Mouse (Mus musculus): ENCODE results near the gene a. TPM values are rescaled to one million over a fixed set of nuclear protein-coding genes. Genes with fewer than 3 reads are reported as not detected.
A peak's percentile ranks its signal among the peaks of the same experiment; 100 is the strongest.
"Not testable (repeated sequence)": the region's sequence is repeated elsewhere in the genome, so short reads cannot be mapped to it uniquely, and the experiment has no call there.

The a gene
- polyA plus RNA-seq, 1 experiment from 2014 or later = 5.3 TPM

- DNase-seq (ENCODE audit: low spot score) (peak; percentile 99), ATAC-seq (ENCODE audit: low read depth) (peak; percentile 97)
- Histone ChIP-seq H3K4me3 (ENCODE audit: low read depth, low read length) (peak within 1 kb of the TSS; percentile 94), H3K27ac (replicated peaks; ENCODE audit: low read depth, low read length) (peak within 1 kb of the TSS; percentile 86), H3K9me3 (ENCODE audit: control insufficient read depth, low read length) (no peaks in the 10 kb centered on the region), H3K9ac (ENCODE audit: low read depth, low read length) (peak within 1 kb of the TSS; percentile 95), H3K4me2 (ENCODE audit: low read depth, low read length) (peak within 1 kb of the TSS; percentile 81), H3K36me3 (ENCODE audit: control insufficient read depth, insufficient read depth, low read length) (peaks cover 8% of the 10 kb centered on the region; the same call in 1 of the 2 replicates), H3K27me3 (replicated peaks; ENCODE audit: control insufficient read depth, insufficient read depth, low read length) (no peaks in the 10 kb centered on the region), H3K4me1 (ENCODE audit: control insufficient read depth, insufficient read depth, low read length) (peaks cover 8% of the 10 kb centered on the region)
- WGBS = under 1% methylated on average over 65 of the region's 75 CpGs
Measured at GRCm38 (mm10) chr2:154892201-154893044, 101.2 kb downstream of the a start, which contains the start of gene Eif2s2. TSS of gene Eif2s2 (minus strand) at chr2:154892935.

GRCm38 (mm10) chr2:154893045-154893385 lies 101.8 kb downstream of the a start:
- H3K4me1 ChIP-seq (ENCODE audit: control insufficient read depth, insufficient read depth, low read length) = peaks cover 8% of the 10 kb centered on the region
- ATAC-seq (ENCODE audit: low read depth) (peak; percentile 3; the same call in 1 of the 2 replicates), DNase-seq (ENCODE audit: low spot score) (no peak)
- peak overlapping the region; percentile 54 for H3K9ac ChIP-seq (ENCODE audit: low read depth, low read length)
- H3K27ac ChIP-seq (replicated peaks; ENCODE audit: low read depth, low read length) = no peak overlapping the region
- peaks cover 3% of the 10 kb centered on the region; the same call in 1 of the 2 replicates for H3K36me3 ChIP-seq (ENCODE audit: control insufficient read depth, insufficient read depth, low read length)
- 8% methylated on average over 12 of the region's 12 CpGs for WGBS
- H3K4me2 ChIP-seq (ENCODE audit: low read depth, low read length) = peak overlapping the region; percentile 52
- no peaks in the 10 kb centered on the region for H3K27me3 ChIP-seq (replicated peaks; ENCODE audit: control insufficient read depth, insufficient read depth, low read length)
- H3K9me3 ChIP-seq (ENCODE audit: control insufficient read depth, low read length) = no peaks in the 10 kb centered on the region
- H3K4me3 ChIP-seq (ENCODE audit: low read depth, low read length) = peak overlapping the region; percentile 94

GRCm38 (mm10) chr2:154893548-154893947 lies 102.3 kb downstream of the a start:
- H3K27ac ChIP-seq (replicated peaks; ENCODE audit: low read depth, low read length) = no peak overlapping the region
- H3K9ac ChIP-seq (ENCODE audit: low read depth, low read length) = no peak overlapping the region
- WGBS = 54% methylated on average over 4 of the region's 4 CpGs
- H3K36me3 ChIP-seq (ENCODE audit: control insufficient read depth, insufficient read depth, low read length) = no peaks in the 10 kb centered on the region
- H3K4me1 ChIP-seq (ENCODE audit: control insufficient read depth, insufficient read depth, low read length) = peaks cover 8% of the 10 kb centered on the region
- H3K4me3 ChIP-seq (ENCODE audit: low read depth, low read length) = peak overlapping the region; percentile 94; the same call in 1 of the 2 replicates
- no peaks in the 10 kb centered on the region for H3K9me3 ChIP-seq (ENCODE audit: control insufficient read depth, low read length)
- ATAC-seq (ENCODE audit: low read depth) (no peak), DNase-seq (ENCODE audit: low spot score) (no peak)
- H3K4me2 ChIP-seq (ENCODE audit: low read depth, low read length) = peak overlapping the region; percentile 52
- H3K27me3 ChIP-seq (replicated peaks; ENCODE audit: control insufficient read depth, insufficient read depth, low read length) = no peaks in the 10 kb centered on the region

GRCm38 (mm10) chr2:154899004-154899403 lies 107.8 kb downstream of the a start:
- not testable (repeated sequence) for ATAC-seq (ENCODE audit: low read depth); H3K4me2 ChIP-seq (ENCODE audit: low read depth, low read length); H3K9me3 ChIP-seq (ENCODE audit: control insufficient read depth, low read length); H3K27ac ChIP-seq (replicated peaks; ENCODE audit: low read depth, low read length); H3K9ac ChIP-seq (ENCODE audit: low read depth, low read length); H3K4me1 ChIP-seq (ENCODE audit: control insufficient read depth, insufficient read depth, low read length); DNase-seq (ENCODE audit: low spot score); H3K4me3 ChIP-seq (ENCODE audit: low read depth, low read length); H3K36me3 ChIP-seq (ENCODE audit: control insufficient read depth, insufficient read depth, low read length); H3K27me3 ChIP-seq (replicated peaks; ENCODE audit: control insufficient read depth, insufficient read depth, low read length)
- 84% methylated on average over 7 of the region's 8 CpGs for WGBS

GRCm38 (mm10) chr2:154899412-154899811 lies 108.2 kb downstream of the a start:
- 88% methylated on average over 4 of the region's 4 CpGs for WGBS
- H3K36me3 ChIP-seq (ENCODE audit: control insufficient read depth, insufficient read depth, low read length); H3K27ac ChIP-seq (replicated peaks; ENCODE audit: low read depth, low read length); H3K4me2 ChIP-seq (ENCODE audit: low read depth, low read length); DNase-seq (ENCODE audit: low spot score); H3K9me3 ChIP-seq (ENCODE audit: control insufficient read depth, low read length); H3K4me3 ChIP-seq (ENCODE audit: low read depth, low read length); H3K9ac ChIP-seq (ENCODE audit: low read depth, low read length); H3K4me1 ChIP-seq (ENCODE audit: control insufficient read depth, insufficient read depth, low read length); H3K27me3 ChIP-seq (replicated peaks; ENCODE audit: control insufficient read depth, insufficient read depth, low read length); ATAC-seq (ENCODE audit: low read depth): not testable (repeated sequence)

GRCm38 (mm10) chr2:154902111-154902510 lies 110.9 kb downstream of the a start:
- H3K27ac ChIP-seq (replicated peaks; ENCODE audit: low read depth, low read length) = no peak overlapping the region
- H3K4me2 ChIP-seq (ENCODE audit: low read depth, low read length) = no peak overlapping the region
- no peaks in the 10 kb centered on the region for H3K9me3 ChIP-seq (ENCODE audit: control insufficient read depth, low read length)
- WGBS = 84% methylated on average over 3 of the region's 3 CpGs
- H3K27me3 ChIP-seq (replicated peaks; ENCODE audit: control insufficient read depth, insufficient read depth, low read length) = no peaks in the 10 kb centered on the region
- no peak overlapping the region for H3K4me3 ChIP-seq (ENCODE audit: low read depth, low read length)
- no peaks in the 10 kb centered on the region for H3K36me3 ChIP-seq (ENCODE audit: control insufficient read depth, insufficient read depth, low read length)
- no peaks in the 10 kb centered on the region for H3K4me1 ChIP-seq (ENCODE audit: control insufficient read depth, insufficient read depth, low read length)
- ATAC-seq (ENCODE audit: low read depth) (no peak), DNase-seq (ENCODE audit: low spot score) (no peak)
- no peak overlapping the region for H3K9ac ChIP-seq (ENCODE audit: low read depth, low read length)

- no peak overlapping the region for H3K4me3 ChIP-seq (ENCODE audit: low read depth, low read length)
- 58% methylated on average over 2 of the region's 2 CpGs for WGBS
- H3K4me1 ChIP-seq (ENCODE audit: control insufficient read depth, insufficient read depth, low read length) = no peaks in the 10 kb centered on the region
- H3K27ac ChIP-seq (replicated peaks; ENCODE audit: low read depth, low read length) = no peak overlapping the region
- ATAC-seq (ENCODE audit: low read depth) = no peak
- DNase-seq (ENCODE audit: low spot score) = no peak
- no peaks in the 10 kb centered on the region for H3K27me3 ChIP-seq (replicated peaks; ENCODE audit: control insufficient read depth, insufficient read depth, low read length)
- no peak overlapping the region for H3K4me2 ChIP-seq (ENCODE audit: low read depth, low read length)
- no peak overlapping the region for H3K9ac ChIP-seq (ENCODE audit: low read depth, low read length)
- no peaks in the 10 kb centered on the region for H3K36me3 ChIP-seq (ENCODE audit: control insufficient read depth, insufficient read depth, low read length)
- H3K9me3 ChIP-seq (ENCODE audit: control insufficient read depth, low read length) = no peaks in the 10 kb centered on the region
Measured at GRCm38 (mm10) chr2:154905796-154906195, 114.6 kb downstream of the a start.

- not testable (repeated sequence) for H3K27me3 ChIP-seq (replicated peaks; ENCODE audit: control insufficient read depth, insufficient read depth, low read length); H3K9ac ChIP-seq (ENCODE audit: low read depth, low read length); H3K4me1 ChIP-seq (ENCODE audit: control insufficient read depth, insufficient read depth, low read length); H3K4me3 ChIP-seq (ENCODE audit: low read depth, low read length); H3K4me2 ChIP-seq (ENCODE audit: low read depth, low read length); H3K27ac ChIP-seq (replicated peaks; ENCODE audit: low read depth, low read length); H3K36me3 ChIP-seq (ENCODE audit: control insufficient read depth, insufficient read depth, low read length); H3K9me3 ChIP-seq (ENCODE audit: control insufficient read depth, low read length); DNase-seq (ENCODE audit: low spot score); ATAC-seq (ENCODE audit: low read depth)
- WGBS = 46% methylated on average over 2 of the region's 2 CpGs
Measured at GRCm38 (mm10) chr2:154908223-154908622, 117.0 kb downstream of the a start.

- Histone ChIP-seq H3K9me3 (ENCODE audit: control insufficient read depth, low read length) (no peaks in the 10 kb centered on the region), H3K4me3 (ENCODE audit: low read depth, low read length) (no peak overlapping the region), H3K27me3 (replicated peaks; ENCODE audit: control insufficient read depth, insufficient read depth, low read length) (no peaks in the 10 kb centered on the region), H3K4me2 (ENCODE audit: low read depth, low read length) (no peak overlapping the region), H3K27ac (replicated peaks; ENCODE audit: low read depth, low read length) (no peak overlapping the region), H3K36me3 (ENCODE audit: control insufficient read depth, insufficient read depth, low read length) (no peaks in the 10 kb centered on the region), H3K4me1 (ENCODE audit: control insufficient read depth, insufficient read depth, low read length) (no peaks in the 10 kb centered on the region), H3K9ac (ENCODE audit: low read depth, low read length) (no peak overlapping the region)
- no peak for DNase-seq (ENCODE audit: low spot score)
- 78% methylated on average over 6 of the region's 6 CpGs for WGBS
- ATAC-seq (ENCODE audit: low read depth) = no peak
Measured at GRCm38 (mm10) chr2:154909789-154910188, 118.6 kb downstream of the a start.
